Mouse (Mus musculus) left cerebral cortex, adult 2 months (tissue): ENCODE data around the gene Cfap58. TPM values are rescaled to one million over a fixed set of nuclear protein-coding genes. Genes with fewer than 3 reads are reported as not detected.

ENCODE experiments used
- DNase-seq, 2 experiments: peaks; one replicate each; pipeline ENCODE4 v3.0.0; 2021 to 2022; ENCODE audit warnings: low spot score in 2 of 2, mixed read lengths in 1 of 2; ENCODE audit errors: extremely low spot score in 1 of 2
- H3K27ac ChIP-seq: fragments of 200-600 bp; 2 replicates; pipeline ENCODE4 v1.8.1; 2022
- H3K4me3 ChIP-seq: fragments of 200-600 bp; 2 replicates; pipeline ENCODE4 v1.8.1; 2022
- CTCF ChIP-seq: fragments of 200-600 bp; IDR thresholded peaks from 2 replicates; pipeline ENCODE4 v1.8.1; 2022; ENCODE audit warnings: antibody characterized with exemption, mild to moderate bottlenecking, moderate library complexity
- intact Hi-C: fragments of 180-260 bp; cut with DNase I; formaldehyde crosslinking; loops from one replicate; pipeline ENCODE4 v1.15.1; 2025
- total RNA-seq, 2 experiments: library from RNA; stranded (reverse); gene quantifications; 2 replicates each; pipeline ENCODE4 v1.2.3; 2021

Gene Cfap58
- total RNA-seq, 2 experiments from 2014 or later, result 0.27 to 0.30 TPM

DNA sequence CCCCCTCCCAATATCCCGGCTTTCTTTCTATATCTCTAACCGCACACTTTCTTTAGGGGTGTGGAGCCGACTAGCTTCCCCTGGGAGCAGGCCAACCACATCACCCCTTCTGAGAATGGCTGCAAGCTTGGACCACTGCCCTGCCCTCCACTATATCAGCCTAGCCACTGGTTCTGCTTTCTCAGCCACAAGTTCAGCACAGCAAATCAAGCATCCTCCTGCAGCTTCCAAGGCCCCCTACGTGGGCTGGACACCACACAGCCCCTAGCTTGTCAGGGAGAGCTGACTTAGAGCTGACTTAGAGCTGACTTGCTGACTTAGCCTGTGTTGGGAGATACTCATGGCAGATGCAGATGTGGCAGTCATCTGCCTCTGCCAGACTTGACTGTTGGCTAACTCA is 32.4 kb upstream of the Cfap58 start:
- H3K27ac ChIP-seq, result no peak overlapping the region
- intact Hi-C loops, result no loop called here
- no peak overlapping the region for H3K4me3 ChIP-seq
- no peak for DNase-seq
- no peak for TF ChIP-seq CTCF

DNA sequence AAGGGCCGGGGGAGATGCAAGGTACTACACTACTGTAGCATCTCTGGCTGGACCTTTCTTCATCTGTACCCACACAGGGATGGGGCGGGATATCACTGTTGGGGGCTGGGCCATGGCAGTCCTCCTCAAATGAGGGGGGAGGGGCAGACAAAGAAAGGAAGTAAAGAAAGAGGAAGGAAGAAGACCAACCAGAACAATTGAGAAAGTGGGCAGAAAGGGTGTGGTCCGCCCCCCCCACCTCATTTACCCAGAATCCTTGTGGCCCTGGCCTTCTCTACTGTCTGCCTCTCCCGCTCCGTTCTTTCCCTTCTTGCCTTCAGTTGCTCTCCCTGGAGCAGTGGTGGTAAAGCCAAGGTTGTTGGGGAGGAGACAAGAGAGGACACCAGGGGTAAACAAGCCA is 31.9 kb upstream of the Cfap58 start:
- Histone ChIP-seq H3K4me3 (no peak overlapping the region), H3K27ac (no peak overlapping the region)
- intact Hi-C loops, result no loop called here
- DNase-seq, result no peak
- TF ChIP-seq CTCF, result no peak

DNA sequence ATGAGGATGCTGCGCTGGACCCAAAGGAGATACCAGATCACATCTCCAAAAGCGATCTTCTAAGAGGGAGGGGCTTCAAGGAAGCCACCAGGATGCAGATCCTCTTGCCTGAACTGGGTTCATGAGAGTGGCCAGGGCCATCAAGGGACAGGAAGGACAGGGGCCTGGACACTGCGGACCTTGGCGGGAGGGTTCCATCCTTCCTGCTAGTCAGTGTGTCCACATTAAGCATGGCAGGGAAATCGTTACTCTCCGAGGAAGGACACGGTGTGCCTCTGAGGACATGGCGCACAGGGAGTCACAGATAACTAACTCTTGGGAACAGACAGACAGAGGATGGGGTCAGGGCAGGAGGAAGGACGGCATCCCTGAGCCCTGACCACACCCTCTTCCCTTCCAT is 29.9 kb upstream of the Cfap58 start:
- no peak for DNase-seq
- H3K4me3 ChIP-seq, result no peak overlapping the region
- H3K27ac ChIP-seq, result no peak overlapping the region
- TF ChIP-seq CTCF, result no peak
- intact Hi-C loops, result no loop called here

DNA sequence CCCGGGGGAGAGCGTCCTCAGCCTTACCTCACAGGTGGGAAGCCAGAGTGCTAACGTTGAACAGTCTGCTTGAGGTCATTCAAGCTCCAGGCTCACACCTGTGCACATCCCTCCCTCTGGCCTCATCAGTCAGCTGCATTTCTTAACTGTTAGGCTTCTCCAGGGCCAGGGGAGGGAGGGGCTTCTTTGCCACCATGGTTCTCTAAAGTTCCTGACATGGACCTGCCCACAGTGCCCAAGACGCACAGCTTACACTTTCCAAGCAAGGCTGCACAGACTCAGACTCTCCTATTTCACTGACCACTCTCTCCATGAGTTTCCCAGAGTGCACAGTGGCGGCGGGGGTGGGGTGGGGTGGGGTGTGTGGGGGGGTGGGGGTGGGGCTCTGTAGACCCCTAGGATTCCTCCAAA is 28.5 kb upstream of the Cfap58 start:
- DNase-seq, result no peak
- H3K27ac ChIP-seq, result no peak overlapping the region
- no peak for TF ChIP-seq CTCF
- intact Hi-C loops, result no loop called here
- no peak overlapping the region for H3K4me3 ChIP-seq

DNA sequence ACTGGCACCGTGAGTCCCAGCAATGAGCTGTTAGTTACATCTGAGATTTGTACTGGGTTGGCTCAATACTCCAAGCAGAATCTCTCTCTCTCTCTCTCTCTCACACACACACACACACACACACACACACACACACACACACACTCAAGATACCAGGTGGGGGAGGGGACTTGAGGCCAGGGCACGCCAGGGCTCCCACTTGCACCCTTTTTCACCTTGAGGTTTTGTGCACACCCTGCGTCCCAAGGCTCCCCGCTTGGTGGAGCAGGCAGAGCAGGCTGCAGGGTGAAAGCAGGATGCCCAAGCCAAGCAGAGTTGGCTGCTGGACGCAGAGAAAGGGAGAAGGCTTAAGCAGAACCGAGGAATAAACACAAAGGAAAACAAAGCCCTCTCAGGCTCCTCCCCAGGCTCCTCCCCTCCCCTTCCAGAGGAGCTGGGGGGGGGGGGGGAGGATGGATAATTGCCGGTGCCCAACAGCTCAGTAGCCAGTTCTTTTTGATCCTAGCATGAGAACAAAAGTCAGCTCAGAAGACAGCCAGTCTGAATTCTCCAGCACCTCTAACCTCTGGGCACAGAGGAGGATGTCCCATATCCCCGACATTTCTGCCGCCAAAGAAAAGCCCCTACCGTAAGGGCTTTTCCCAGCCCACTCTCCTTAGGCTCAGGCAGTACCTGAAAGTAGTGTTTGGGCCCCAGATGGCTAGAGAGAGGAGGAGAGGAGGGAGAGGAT is 27.9 kb upstream of the Cfap58 start:
- TF ChIP-seq CTCF, result no peak
- Histone ChIP-seq H3K27ac (no peak overlapping the region), H3K4me3 (no peak overlapping the region)
- no peak for DNase-seq
- intact Hi-C loops, result no loop called here

DNA sequence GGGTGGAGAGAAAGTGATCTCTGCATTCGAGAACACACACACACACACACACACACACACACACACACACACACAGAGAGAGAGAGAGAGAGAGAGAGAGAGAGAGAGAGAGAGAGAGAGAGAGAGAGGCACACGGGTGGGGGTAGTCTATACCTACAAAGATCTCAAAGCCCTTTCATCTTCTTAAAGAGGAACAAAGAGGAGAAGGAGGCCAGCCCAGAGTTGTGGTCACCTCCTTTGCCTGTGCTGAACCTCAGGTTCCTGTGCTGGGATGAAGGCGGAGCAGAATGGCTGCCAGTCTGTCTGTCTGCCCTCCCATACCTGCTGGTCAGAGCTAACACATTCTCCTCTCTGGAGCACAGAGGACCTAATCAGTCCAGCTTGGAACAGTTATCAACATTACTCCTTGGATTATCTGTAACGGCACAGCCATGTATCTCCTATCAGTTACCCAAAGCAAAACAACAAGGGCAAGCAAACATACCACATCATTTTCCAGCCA is 27.3 kb upstream of the Cfap58 start:
- no peak for DNase-seq
- Histone ChIP-seq H3K27ac (no peak overlapping the region), H3K4me3 (no peak overlapping the region)
- TF ChIP-seq CTCF, result no peak
- intact Hi-C loops, result no loop called here

DNA sequence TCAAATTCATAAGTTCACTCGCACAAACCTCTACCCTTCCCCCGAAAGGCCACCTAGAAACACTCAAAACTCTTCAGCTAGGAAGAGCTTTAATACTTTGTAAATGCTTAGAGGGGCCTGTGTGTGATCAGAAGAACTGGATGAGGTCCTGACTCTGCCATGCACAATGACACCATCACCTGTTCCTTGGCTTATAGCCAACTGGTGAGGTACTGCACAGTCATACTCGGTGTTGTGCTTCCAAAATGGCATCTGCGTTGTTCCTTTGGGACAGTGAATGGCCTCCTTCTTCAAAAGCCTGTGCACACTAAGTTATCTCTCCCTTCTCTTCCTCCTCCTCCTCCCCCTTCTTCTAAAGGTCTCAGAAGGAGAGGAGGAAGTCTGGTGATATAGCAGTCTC is 26.7 kb upstream of the Cfap58 start:
- intact Hi-C loops, result no loop called here
- no peak for DNase-seq
- no peak for TF ChIP-seq CTCF
- H3K4me3 ChIP-seq, result no peak overlapping the region
- H3K27ac ChIP-seq, result no peak overlapping the region

DNA sequence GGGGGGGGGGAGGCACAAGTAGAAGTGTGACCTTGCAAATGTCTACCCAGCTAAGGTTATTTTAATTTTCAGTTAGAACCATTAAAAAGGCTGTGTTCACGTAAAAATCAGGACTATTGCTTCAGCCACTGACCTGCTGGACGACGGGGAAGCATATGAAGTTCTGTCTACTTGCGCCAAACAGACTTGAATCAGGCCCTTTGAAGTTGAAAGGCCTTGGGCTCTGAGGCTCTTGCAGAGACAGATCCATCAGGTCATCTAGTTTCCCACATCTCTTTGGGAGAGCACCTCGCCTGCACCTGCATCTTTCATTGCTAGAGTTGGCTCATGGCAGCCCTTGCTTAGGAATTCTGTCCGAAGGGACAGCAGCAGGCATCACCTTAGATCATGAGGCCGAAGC is 24.1 kb upstream of the Cfap58 start:
- no peak for TF ChIP-seq CTCF
- intact Hi-C loops, result no loop called here
- no peak overlapping the region for H3K4me3 ChIP-seq
- no peak for DNase-seq
- no peak overlapping the region for H3K27ac ChIP-seq

DNA sequence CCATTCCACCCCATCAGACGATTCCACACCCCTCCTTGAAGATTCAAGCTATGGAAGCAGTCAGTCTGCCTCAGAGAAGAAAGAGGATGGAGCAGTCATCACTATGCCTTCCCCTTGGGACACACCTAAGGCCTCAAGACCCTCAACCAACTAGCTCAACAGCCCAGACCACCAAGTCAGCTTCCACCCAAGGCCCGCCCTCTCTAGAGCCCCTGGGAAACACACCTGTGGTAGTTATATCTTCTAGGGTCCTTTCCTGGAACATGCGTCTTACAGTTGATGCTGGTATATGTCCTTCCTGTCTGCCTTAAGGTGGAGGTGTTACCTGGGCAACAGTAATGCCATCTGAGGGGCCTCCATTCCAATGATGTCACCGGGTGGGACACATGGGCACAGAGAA is 23.3 kb upstream of the Cfap58 start:
- no peak overlapping the region for H3K27ac ChIP-seq
- DNase-seq, result no peak
- intact Hi-C loops, result no loop called here
- no peak for TF ChIP-seq CTCF
- no peak overlapping the region for H3K4me3 ChIP-seq

DNA sequence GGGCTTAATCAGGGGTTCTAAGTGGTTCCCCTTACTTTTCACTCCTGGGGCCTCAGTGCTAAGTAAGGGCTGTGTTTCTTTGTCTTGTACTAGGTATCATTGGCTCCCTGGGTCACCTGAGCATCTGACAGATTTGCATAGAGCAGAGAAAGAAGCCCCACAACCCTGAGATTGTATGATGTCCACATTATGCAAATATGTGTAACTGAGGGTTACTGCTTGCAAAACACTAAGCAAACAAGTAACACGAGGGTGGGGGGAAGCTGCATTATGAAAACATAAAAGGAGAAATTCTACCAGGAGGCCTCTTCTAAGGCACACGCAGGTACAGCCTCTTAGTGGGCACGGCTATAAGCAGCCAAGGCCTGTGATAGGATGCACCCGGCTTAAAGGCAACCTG is 22.2 kb upstream of the Cfap58 start:
- Histone ChIP-seq H3K4me3 (no peak overlapping the region), H3K27ac (no peak overlapping the region)
- intact Hi-C loops, result no loop called here
- DNase-seq, result no peak
- no peak for TF ChIP-seq CTCF

DNA sequence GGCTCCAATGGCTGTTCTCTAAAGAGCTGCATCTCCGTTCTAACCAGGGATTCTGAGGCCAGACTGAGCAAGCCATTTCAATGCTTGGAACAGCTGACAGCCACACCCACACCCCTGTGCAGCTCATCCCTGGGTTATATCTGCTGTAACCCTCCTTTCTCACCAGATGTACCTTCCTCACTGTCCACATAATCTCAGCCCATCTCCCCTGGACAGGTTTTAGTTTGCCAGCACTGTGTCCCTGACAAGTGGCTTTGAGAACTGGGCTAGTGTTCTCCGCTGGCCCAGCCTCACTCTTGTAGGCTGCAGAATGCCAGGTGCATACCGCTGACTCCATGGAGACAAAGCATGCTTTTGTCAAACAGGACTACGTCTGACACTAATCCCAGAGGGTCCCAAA is 20.1 kb upstream of the Cfap58 start:
- Histone ChIP-seq H3K27ac (no peak overlapping the region), H3K4me3 (no peak overlapping the region)
- TF ChIP-seq CTCF, result no peak
- intact Hi-C loops, result no loop called here
- no peak for DNase-seq

DNA sequence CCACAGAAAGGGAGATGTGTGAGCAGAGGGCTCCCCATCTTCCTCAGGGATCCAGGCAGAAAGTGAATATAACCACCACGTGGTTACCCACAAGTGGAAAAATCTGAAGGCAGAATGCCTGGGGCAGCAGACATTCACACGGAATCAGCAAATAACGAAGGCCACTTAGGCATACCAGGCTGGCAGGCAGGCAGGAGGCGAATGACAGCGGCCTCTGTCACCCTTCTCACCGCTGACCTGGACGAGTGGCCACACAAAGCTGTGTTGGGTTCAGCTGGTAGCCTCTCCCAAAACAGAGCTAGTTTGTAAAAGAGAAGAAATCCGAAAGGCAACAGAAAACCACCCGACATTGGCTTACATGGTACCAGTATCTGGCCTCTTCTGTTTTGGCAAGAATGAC is 19.5 kb upstream of the Cfap58 start:
- no peak for DNase-seq
- H3K4me3 ChIP-seq, result no peak overlapping the region
- intact Hi-C loops, result no loop called here

DNA sequence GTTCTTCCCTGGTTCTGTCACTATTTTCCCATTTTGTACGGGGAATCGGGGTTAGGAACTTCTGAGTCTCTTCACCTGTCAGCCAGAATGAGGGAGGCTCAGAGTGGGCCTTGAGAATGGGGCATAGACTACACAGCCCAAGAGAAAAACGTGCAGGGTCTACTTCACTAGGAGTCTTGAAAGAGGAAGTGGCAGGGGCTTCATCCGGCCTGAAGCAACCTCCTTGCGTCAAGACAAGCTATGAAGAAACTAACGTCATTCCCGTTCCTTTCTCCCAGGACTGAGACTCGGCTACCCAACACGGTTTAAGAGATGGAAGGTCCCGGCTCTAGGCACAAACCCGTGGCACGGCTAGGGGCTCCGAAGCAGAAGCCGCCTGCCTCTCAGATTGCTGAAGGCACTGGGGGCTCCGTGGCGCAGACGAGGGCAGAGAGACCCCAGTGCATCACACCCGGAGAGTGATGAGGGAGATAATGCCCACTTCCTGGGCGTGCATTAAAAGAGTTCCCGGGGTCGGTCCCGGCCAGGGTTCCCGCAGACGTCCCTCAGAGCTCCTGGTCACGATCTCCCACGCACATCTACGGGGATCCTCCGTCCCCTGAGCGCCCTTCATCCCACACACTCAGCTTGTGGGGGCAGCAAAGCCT is 18.9 kb upstream of the Cfap58 start:
- intact Hi-C loops, result no loop called here
- H3K4me3 ChIP-seq, result peak overlapping the region; percentile 63
- H3K27ac ChIP-seq, result peak overlapping the region; percentile 40; the same call in 1 of the 2 replicates
- no peak for TF ChIP-seq CTCF
- DNase-seq, result no peak

More for the DNA sequence above, 19.5 kb upstream of the Cfap58 start:
- no peak for TF ChIP-seq CTCF
- no peak overlapping the region for H3K27ac ChIP-seq
